Mouse (Mus musculus) heart, postnatal 0 days (tissue): ENCODE results near the gene Arhgap9. TPM values are rescaled to one million over a fixed set of nuclear protein-coding genes. Genes with fewer than 3 reads are reported as not detected.

ENCODE experiments used
- ATAC-seq: fragments of 200-750 bp; cut with Nextera tagmentation; 2 replicates; pipeline ENCODE4 v1.8.0; 2017; ENCODE audit warnings: low read depth, moderate number of reproducible peaks, moderate library complexity; ENCODE audit not compliant: insufficient read depth
- DNase-seq: peaks from one replicate; pipeline ENCODE4 v3.0.0-alpha.2; 2016; ENCODE audit warnings: low spot score
- H3K27ac ChIP-seq: fragments of 300-500 bp; sonication (generic); 2 replicates; pipeline ENCODE4 v1.5.1; 2014; ENCODE audit warnings: low read depth, mild to moderate bottlenecking
- H3K27me3 ChIP-seq: fragments of 300-500 bp; sonication (generic); 2 replicates; pipeline ENCODE4 v1.6.1; 2014; ENCODE audit warnings: low read length, mixed read lengths; ENCODE audit not compliant: control insufficient read depth, insufficient read depth
- H3K36me3 ChIP-seq: fragments of 300-500 bp; sonication (generic); replicated peaks from 2 replicates; pipeline ENCODE4 v1.6.1; 2014; ENCODE audit warnings: low read length, mixed read lengths; ENCODE audit not compliant: control insufficient read depth, insufficient read depth
- H3K4me1 ChIP-seq: fragments of 300-500 bp; sonication (generic); 2 replicates; pipeline ENCODE4 v1.6.1; 2014; ENCODE audit warnings: antibody characterized with exemption; ENCODE audit not compliant: control insufficient read depth, insufficient read depth
- H3K4me2 ChIP-seq: fragments of 300-500 bp; sonication (generic); 2 replicates; pipeline ENCODE4 v1.6.1; 2014; ENCODE audit warnings: low read depth, mild to moderate bottlenecking, low read length, moderate library complexity
- H3K4me3 ChIP-seq: fragments of 300-500 bp; sonication (generic); 2 replicates; pipeline ENCODE4 v1.5.1; 2014; ENCODE audit warnings: low read depth, low read length
- H3K9ac ChIP-seq: fragments of 300-500 bp; sonication (generic); replicated peaks from 2 replicates; pipeline ENCODE4 v1.6.1; 2014; ENCODE audit warnings: low read depth, low read length, mixed read lengths
- H3K9me3 ChIP-seq: fragments of 300-500 bp; sonication (generic); replicated peaks from 2 replicates; pipeline ENCODE4 v1.6.1; 2016; ENCODE audit warnings: low read length; ENCODE audit not compliant: control insufficient read depth
- CTCF ChIP-seq: IDR thresholded peaks from 2 replicates; pipeline ENCODE4 v1.5.1; 2016; ENCODE audit warnings: antibody characterized with exemption, control low read depth, low read depth
- EP300 ChIP-seq: IDR thresholded peaks from 2 replicates; pipeline ENCODE4 v1.6.1; 2016; ENCODE audit warnings: antibody characterized with exemption, low read depth
- WGBS: fragments of 180-500 bp; shearing (Covaris S2); extraction: QIAGEN DNeasy Blood & Tissue Kit; methylation state at CpG from one replicate; pipeline ENCODE4 v1.1.7; 2014; 5-methylcytosine and 5-hydroxymethylcytosine counted together
- polyA plus RNA-seq: library from polyadenylated mRNA; unstranded; fragments of >200 nt; fragmentation: Nextera tagmentation; extraction: Ambion mirVana; gene quantifications from 2 replicates; pipeline ENCODE4 v1.2.1, GENCODE M21; 2015
- total RNA-seq: library from RNA; depleted of rRNA; stranded (reverse); fragments of >200 nt; gene quantifications from 2 replicates; pipeline ENCODE4 v1.2.3, GENCODE M21; 2014; ENCODE audit warnings: low replicate concordance

The Arhgap9 gene
- total and polyA plus RNA-seq, 2 experiments from 2014 or later, result 0.73 to 1.8 TPM

DNA sequence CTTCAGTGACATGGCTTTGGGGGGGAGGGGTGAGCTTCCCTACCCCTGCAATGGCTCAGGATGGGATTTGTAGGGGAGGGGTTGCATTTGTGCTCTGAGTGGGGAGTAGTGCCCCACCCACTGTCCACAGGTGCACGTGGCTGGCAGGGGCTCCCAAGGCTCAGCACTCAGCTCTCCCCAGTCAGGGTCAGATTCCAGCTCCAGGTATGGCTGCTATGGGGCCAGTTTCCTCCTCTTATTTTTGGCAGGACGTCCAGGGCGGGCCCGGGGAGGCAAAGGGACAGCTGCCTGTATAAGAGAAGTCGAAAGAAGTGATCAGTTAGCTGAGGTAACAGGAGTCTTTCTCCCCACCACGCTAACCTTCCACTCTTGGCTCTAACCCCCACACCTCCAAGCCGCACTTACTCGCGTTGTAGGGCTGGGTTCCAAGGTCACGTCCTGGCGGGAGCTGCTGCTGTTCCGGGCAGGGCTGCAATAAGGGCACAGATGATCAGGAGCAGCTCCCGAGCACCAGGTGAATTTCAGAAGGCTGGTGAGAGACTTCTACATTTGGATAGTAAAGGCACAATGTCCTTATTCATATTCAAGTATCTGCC lies 39.0 kb upstream of the Arhgap9 start:
- ATAC-seq (no peak), DNase-seq (no peak)
- Histone ChIP-seq H3K4me3 (no peak overlapping the region), H3K4me2 (no peak overlapping the region), H3K36me3 (peaks cover 96% of the 10 kb centered on the region), H3K9ac (no peak overlapping the region), H3K4me1 (peaks cover 14% of the 10 kb centered on the region), H3K27ac (no peak overlapping the region), H3K9me3 (no peaks in the 10 kb centered on the region), H3K27me3 (no peaks in the 10 kb centered on the region)
- no peak for TF ChIP-seq CTCF
- TF ChIP-seq EP300, result no peak
- WGBS, result 45% methylated on average over 13 of the region's 13 CpGs

DNA sequence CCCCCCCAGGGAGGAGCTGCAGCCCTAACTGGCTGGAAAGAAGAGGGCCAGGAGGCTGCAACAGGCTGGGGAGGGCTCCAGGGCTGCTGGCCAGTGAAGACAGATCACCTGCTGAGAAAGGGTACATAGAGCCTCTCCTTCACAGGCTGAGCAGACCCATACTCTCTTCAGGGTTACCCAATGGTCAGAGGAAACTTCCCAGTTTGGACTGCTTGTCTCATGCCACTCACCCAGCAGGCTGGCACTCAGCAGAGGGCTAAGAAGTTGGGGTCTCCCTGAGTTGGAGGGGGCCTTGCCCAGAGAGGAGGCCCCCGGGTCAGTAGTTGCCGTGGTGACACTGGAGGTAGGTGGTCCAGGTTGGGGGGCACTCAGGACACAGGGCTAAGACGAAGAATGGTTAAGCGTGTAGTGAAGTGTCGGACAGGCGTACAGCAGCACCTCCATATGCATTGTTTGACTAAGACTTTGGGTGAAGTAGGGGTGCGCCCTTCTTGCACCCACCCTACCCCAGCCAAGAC lies 37.6 kb upstream of the Arhgap9 start:
- WGBS, result 91% methylated on average over 7 of the region's 7 CpGs
- Histone ChIP-seq H3K9me3 (no peaks in the 10 kb centered on the region), H3K36me3 (peaks cover 82% of the 10 kb centered on the region), H3K4me2 (no peak overlapping the region), H3K27ac (no peak overlapping the region; the same call in 1 of the 2 replicates), H3K4me1 (peaks cover 17% of the 10 kb centered on the region), H3K27me3 (no peaks in the 10 kb centered on the region), H3K9ac (no peak overlapping the region), H3K4me3 (no peak overlapping the region)
- ATAC-seq (no peak), DNase-seq (no peak)
- TF ChIP-seq EP300, result no peak
- TF ChIP-seq CTCF, result no peak

DNA sequence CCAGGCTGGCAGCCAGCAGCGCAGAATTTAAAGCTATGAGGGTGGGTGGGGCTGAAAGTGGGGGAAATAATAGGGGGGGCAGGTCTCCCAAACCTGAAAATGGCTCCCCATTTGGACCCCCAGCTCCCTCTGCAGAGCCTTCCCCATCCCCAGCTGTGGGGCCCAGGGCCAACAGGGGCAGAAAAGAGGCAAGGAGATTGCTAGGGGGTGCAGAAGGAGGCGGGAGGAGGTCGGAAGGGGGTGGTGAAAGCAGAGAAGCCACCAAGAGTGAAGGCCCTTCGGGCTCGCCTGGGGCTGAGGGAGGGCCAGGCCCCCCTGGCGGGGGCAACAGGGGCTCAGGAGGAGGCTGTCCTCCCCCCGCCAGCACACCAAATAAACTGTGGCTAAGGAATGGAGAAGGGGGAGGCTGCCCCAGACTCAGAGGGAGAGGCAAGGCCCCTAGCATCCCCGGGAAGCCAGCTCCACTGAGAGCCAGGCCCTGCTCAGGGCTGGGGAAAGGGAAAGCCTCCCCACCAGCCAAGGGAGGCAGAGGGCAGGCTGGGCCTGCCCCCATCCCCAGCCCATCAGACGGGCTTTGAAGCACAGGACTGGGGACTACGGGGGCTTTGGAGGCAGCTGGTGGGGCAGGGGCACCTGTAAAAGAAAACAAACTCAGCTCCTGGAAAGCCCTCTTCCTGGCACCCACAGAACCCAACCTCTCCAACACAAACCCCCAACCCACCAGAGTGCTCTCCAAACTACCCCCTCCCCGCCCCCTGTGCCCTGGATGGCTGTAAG lies 36.9 kb upstream of the Arhgap9 start:
- 78% methylated on average over 11 of the region's 11 CpGs for WGBS
- Histone ChIP-seq H3K27ac (no peak overlapping the region), H3K9me3 (no peaks in the 10 kb centered on the region), H3K4me2 (no peak overlapping the region), H3K36me3 (peaks cover 74% of the 10 kb centered on the region), H3K27me3 (no peaks in the 10 kb centered on the region), H3K4me3 (no peak overlapping the region), H3K9ac (no peak overlapping the region), H3K4me1 (peaks cover 20% of the 10 kb centered on the region)
- no peak for ATAC-seq
- DNase-seq, result no peak
- TF ChIP-seq CTCF (no peak), EP300 (no peak)

DNA sequence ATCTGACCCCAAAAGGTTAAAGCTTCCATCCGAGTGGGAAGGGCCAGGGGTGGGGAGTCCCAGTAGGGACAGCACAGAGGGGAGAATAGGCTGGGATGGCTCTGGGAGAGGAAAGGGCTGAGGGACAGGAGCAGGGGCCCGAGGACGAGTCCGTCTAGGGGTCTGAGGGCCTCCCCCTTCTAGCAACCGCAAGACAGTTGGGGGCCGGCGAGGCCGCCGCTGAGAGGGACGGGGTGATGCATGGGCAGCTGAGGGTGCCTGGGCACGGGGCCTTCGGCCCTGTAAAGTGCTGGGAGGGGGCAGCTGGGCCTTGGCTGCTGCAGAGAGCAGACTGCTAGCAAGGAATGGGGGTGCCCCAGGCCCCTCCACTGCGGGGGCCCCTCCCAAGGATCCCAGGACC lies 36.1 kb upstream of the Arhgap9 start:
- peaks cover 22% of the 10 kb centered on the region for H3K4me1 ChIP-seq
- TF ChIP-seq EP300 (no peak), CTCF (no peak)
- H3K9ac ChIP-seq, result no peak overlapping the region
- DNase-seq (no peak), ATAC-seq (no peak)
- no peak overlapping the region for H3K4me2 ChIP-seq
- H3K4me3 ChIP-seq, result no peak overlapping the region
- H3K27me3 ChIP-seq, result no peaks in the 10 kb centered on the region
- 84% methylated on average over 13 of the region's 13 CpGs for WGBS
- H3K36me3 ChIP-seq, result peaks cover 67% of the 10 kb centered on the region
- no peaks in the 10 kb centered on the region for H3K9me3 ChIP-seq
- H3K27ac ChIP-seq, result no peak overlapping the region

DNA sequence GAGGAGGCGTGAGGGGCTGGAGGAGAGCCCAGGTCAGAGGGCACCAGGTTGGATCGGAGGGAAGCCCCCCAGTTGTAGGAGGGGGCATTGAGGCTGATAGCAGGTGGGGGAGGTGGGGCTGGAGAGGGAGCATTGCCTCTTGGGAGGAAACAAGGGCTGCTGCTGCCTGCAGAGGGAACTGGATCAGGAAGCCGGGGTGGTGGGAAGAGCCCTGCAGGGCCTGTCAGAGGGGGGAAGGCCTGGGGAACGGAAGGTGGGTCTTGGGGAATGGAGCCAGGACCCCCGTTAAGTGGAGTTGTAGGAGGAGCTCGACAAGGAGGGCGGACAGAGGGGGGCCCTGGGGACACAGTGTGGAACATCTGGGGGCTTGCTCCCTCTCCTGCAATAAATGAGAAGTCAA lies 35.6 kb upstream of the Arhgap9 start:
- no peak overlapping the region for H3K27ac ChIP-seq
- 63% methylated on average over 7 of the region's 7 CpGs for WGBS
- H3K9me3 ChIP-seq, result no peaks in the 10 kb centered on the region
- H3K4me1 ChIP-seq, result peaks cover 22% of the 10 kb centered on the region
- H3K9ac ChIP-seq, result no peak overlapping the region
- H3K4me3 ChIP-seq, result no peak overlapping the region
- H3K27me3 ChIP-seq, result no peaks in the 10 kb centered on the region
- no peak overlapping the region for H3K4me2 ChIP-seq
- DNase-seq, result no peak
- no peak for TF ChIP-seq CTCF
- TF ChIP-seq EP300, result no peak
- peaks cover 61% of the 10 kb centered on the region for H3K36me3 ChIP-seq
- no peak for ATAC-seq
